Mouse (Mus musculus) midbrain, embryonic 12.5 days (tissue): ENCODE data around the gene Trpt1. TPM values are rescaled to one million over a fixed set of nuclear protein-coding genes. Genes with fewer than 3 reads are reported as not detected.

Experiments used
- ATAC-seq: fragments of 200-750 bp; cut with Nextera tagmentation; 2 replicates; pipeline ENCODE4 v1.8.0; 2017; ENCODE audit warnings: low read depth, moderate TSS enrichment, moderate library complexity; ENCODE audit not compliant: low FRiP score
- H3K27ac ChIP-seq: fragments of 300-500 bp; sonication (generic); replicated peaks from 2 replicates; pipeline ENCODE4 v1.5.1; 2016; ENCODE audit warnings: mild to moderate bottlenecking
- H3K27me3 ChIP-seq: fragments of 300-500 bp; sonication (generic); 2 replicates; pipeline ENCODE4 v1.6.1; 2016; ENCODE audit warnings: mild to moderate bottlenecking
- H3K36me3 ChIP-seq: fragments of 300-500 bp; sonication (generic); 2 replicates; pipeline ENCODE4 v1.6.1; 2016
- H3K4me1 ChIP-seq: fragments of 300-500 bp; sonication (generic); 2 replicates; pipeline ENCODE4 v1.6.1; 2016
- H3K4me2 ChIP-seq: fragments of 300-500 bp; sonication (generic); replicated peaks from 2 replicates; pipeline ENCODE4 v1.6.1; 2016; ENCODE audit warnings: mild to moderate bottlenecking, moderate library complexity
- H3K4me3 ChIP-seq: fragments of 300-500 bp; sonication (generic); 2 replicates; pipeline ENCODE4 v1.5.1; 2016; ENCODE audit warnings: mild to moderate bottlenecking
- H3K9ac ChIP-seq: fragments of 300-500 bp; sonication (generic); replicated peaks from 2 replicates; pipeline ENCODE4 v1.6.1; 2016; ENCODE audit warnings: mild to moderate bottlenecking, moderate library complexity
- H3K9me3 ChIP-seq: fragments of 300-500 bp; sonication (generic); 2 replicates; pipeline ENCODE4 v1.6.1; 2016; ENCODE audit warnings: mild to moderate bottlenecking
- WGBS: fragments of 180-500 bp; shearing (Covaris S2); methylation state at CpG from one replicate; pipeline ENCODE4 v1.1.7; 2016; 5-methylcytosine and 5-hydroxymethylcytosine counted together
- polyA plus RNA-seq: library from polyadenylated mRNA; unstranded; fragments of >200 nt; fragmentation: Nextera tagmentation; extraction: Ambion mirVana; gene quantifications from 2 replicates; pipeline ENCODE4 v1.2.1, GENCODE M21; 2016

Trpt1 gene
- polyA plus RNA-seq, 1 experiment from 2014 or later: 12.4 TPM

GRCm38 (mm10) chr19:6977759-6978638 is 17.9 kb upstream of the Trpt1 start:
- peak overlapping the region; percentile 74 for H3K4me2 ChIP-seq
- no peak for ATAC-seq
- 85% methylated on average over 13 of the region's 13 CpGs for WGBS
- H3K9me3 ChIP-seq: no peaks in the 10 kb centered on the region
- 0 out of 2 replicates have a peak, but pooled peaks cover 2% of the 10 kb centered on the region for H3K27me3 ChIP-seq
- peaks cover 51% of the 10 kb centered on the region for H3K4me1 ChIP-seq
- H3K36me3 ChIP-seq: peaks cover 28% of the 10 kb centered on the region
- peak overlapping the region; percentile 95 for H3K27ac ChIP-seq
- H3K9ac ChIP-seq: peak overlapping the region; percentile 68
- peak overlapping the region; percentile 74 for H3K4me3 ChIP-seq

DNA sequence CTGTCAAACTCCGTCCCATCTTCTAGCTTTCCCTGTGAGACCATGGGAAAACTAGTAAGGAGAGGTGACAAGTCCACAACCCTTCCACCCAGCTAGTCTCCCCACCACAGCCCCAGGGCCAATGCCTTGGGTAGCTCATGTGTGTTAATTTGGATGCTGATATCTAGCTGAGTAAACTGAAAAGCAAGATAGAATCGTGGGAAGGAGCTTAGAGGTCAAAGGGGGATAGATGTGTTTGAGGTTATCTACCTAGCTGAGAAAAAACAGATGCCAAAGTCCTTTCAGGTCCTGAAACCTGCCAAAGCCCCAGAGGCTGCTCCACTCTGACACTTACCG is 17.3 kb upstream of the Trpt1 start:
- Histone ChIP-seq H3K27me3 (no peaks in the 10 kb centered on the region), H3K27ac (peak overlapping the region; percentile 95), H3K36me3 (peaks cover 32% of the 10 kb centered on the region), H3K4me2 (peak overlapping the region; percentile 74), H3K4me3 (peak overlapping the region; percentile 74), H3K4me1 (peaks cover 48% of the 10 kb centered on the region), H3K9ac (peak overlapping the region; percentile 68), H3K9me3 (no peaks in the 10 kb centered on the region)
- ATAC-seq: no peak
- WGBS: 45% methylated on average over 3 of the region's 3 CpGs

- Histone ChIP-seq H3K4me1 (peaks cover 47% of the 10 kb centered on the region), H3K36me3 (peaks cover 36% of the 10 kb centered on the region), H3K27me3 (no peaks in the 10 kb centered on the region), H3K9ac (peak overlapping the region; percentile 68), H3K9me3 (no peaks in the 10 kb centered on the region), H3K4me3 (peak overlapping the region; percentile 74), H3K27ac (peak overlapping the region; percentile 95), H3K4me2 (peak overlapping the region; percentile 74)
- 13% methylated on average over 11 of the region's 11 CpGs for WGBS
- ATAC-seq: no peak
Measured at GRCm38 (mm10) chr19:6979001-6979479, 16.9 kb upstream of the Trpt1 start.

GRCm38 (mm10) chr19:6979486-6980380 is 16.2 kb upstream of the Trpt1 start:
- Histone ChIP-seq H3K4me3 (peak overlapping the region; percentile 74), H3K9ac (peak overlapping the region; percentile 69), H3K36me3 (peaks cover 38% of the 10 kb centered on the region), H3K27ac (peak overlapping the region; percentile 95), H3K4me2 (peak overlapping the region; percentile 74), H3K4me1 (peaks cover 46% of the 10 kb centered on the region), H3K9me3 (no peaks in the 10 kb centered on the region), H3K27me3 (no peaks in the 10 kb centered on the region)
- peak; percentile 86 for ATAC-seq
- 1% methylated on average over 58 of the region's 59 CpGs for WGBS

- WGBS: 2% methylated on average over 38 of the region's 38 CpGs
- peak within 1 kb of the TSS; percentile 95 for H3K27ac ChIP-seq
- no peaks in the 10 kb centered on the region for H3K9me3 ChIP-seq
- H3K27me3 ChIP-seq: no peaks in the 10 kb centered on the region
- H3K9ac ChIP-seq: peak within 1 kb of the TSS; percentile 69
- H3K36me3 ChIP-seq: peaks cover 46% of the 10 kb centered on the region
- H3K4me2 ChIP-seq: peak within 1 kb of the TSS; percentile 74
- H3K4me1 ChIP-seq: peaks cover 46% of the 10 kb centered on the region
- peak within 1 kb of the TSS; percentile 74 for H3K4me3 ChIP-seq
- peak; percentile 87 for ATAC-seq
Measured at GRCm38 (mm10) chr19:6980381-6981093, 15.4 kb upstream of the Trpt1 start, which contains the start of gene Fkbp2. Fkbp2 (minus strand) TSS chr19:6980501.

DNA sequence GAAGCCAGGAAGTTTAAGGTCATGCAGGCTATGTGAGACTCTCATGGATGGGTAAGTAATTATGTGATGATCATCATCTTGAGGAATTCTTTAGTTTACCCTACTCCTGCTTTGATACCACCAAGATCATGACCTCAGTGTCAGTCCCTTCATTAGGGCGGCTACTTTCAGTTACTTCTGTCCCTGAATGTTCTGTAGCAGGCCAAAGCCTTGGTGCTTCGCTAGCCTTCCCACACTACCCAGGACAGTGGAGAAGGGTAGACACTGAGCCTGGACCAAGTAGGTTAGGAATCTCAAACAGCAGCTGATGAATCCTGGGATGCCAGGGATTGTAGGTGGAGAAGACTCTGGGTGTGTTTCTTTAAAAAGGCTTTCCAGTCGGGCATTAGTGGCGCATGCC is 14.5 kb upstream of the Trpt1 start:
- WGBS: 92% methylated on average over 4 of the region's 4 CpGs

DNA sequence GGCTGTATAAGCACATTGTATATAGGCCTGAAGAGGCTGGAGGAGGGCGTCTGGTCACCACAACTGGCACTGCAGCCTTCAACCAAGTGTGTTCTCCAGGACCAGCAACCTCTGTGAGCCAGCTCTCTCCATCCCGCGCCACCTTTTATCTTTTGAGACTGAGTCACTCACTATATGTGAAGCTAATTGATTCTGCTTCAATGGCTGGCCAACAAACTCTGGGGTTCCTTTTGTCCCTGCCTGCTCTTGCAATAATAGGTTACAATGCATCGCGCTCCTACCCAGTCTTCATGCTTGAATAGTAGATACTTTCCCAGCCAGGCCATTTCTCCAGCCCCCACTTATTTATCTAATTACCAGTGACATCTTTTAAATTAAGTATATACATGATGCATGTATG is 12.3 kb upstream of the Trpt1 start:
- no peak for ATAC-seq
- no peaks in the 10 kb centered on the region for H3K9me3 ChIP-seq
- H3K36me3 ChIP-seq: peaks cover 28% of the 10 kb centered on the region
- H3K4me1 ChIP-seq: peaks cover 39% of the 10 kb centered on the region
- no peaks in the 10 kb centered on the region for H3K27me3 ChIP-seq
- no peak overlapping the region for H3K4me2 ChIP-seq
- no peak overlapping the region for H3K27ac ChIP-seq
- no peak overlapping the region for H3K4me3 ChIP-seq
- no peak overlapping the region for H3K9ac ChIP-seq
- 66% methylated on average over 5 of the region's 5 CpGs for WGBS

More for the DNA sequence above, 14.5 kb upstream of the Trpt1 start:
- H3K4me3 ChIP-seq: no peak overlapping the region
- no peak for ATAC-seq
- H3K9me3 ChIP-seq: no peaks in the 10 kb centered on the region
- H3K27me3 ChIP-seq: no peaks in the 10 kb centered on the region
- H3K36me3 ChIP-seq: peaks cover 46% of the 10 kb centered on the region
- H3K4me2 ChIP-seq: 0 out of 2 replicates have a peak overlapping the region, but pooled peaks have one; percentile 74
- H3K9ac ChIP-seq: no peak overlapping the region
- H3K27ac ChIP-seq: no peak overlapping the region
- H3K4me1 ChIP-seq: peaks cover 43% of the 10 kb centered on the region

DNA sequence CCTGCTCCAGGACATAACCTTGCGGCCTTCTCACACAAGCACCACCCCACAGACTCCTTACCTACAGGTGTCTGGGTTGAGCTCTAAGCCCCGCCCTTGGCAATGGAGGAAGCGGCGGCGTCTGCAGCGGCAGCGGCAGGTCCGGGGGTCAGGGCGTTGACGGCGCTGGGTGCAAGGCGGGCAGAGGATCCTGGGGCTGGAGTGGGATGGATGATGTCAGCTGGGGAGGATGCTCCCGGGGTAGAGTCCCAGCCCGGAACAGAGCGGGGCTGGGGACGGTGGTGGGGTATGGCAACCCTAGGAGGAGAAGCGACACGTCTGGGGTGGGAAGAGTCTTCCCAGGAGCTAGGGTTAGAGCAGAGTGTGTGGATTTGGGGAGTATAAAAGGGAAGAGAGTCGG is 10.6 kb upstream of the Trpt1 start:
- Histone ChIP-seq H3K4me1 (peaks cover 30% of the 10 kb centered on the region), H3K4me3 (no peak overlapping the region), H3K27ac (no peak overlapping the region), H3K9me3 (no peaks in the 10 kb centered on the region), H3K36me3 (peaks cover 30% of the 10 kb centered on the region), H3K4me2 (no peak overlapping the region), H3K27me3 (no peaks in the 10 kb centered on the region), H3K9ac (no peak overlapping the region)
- no peak for ATAC-seq
- whole genome bisulfite sequencing: 86% methylated on average over 19 of the region's 19 CpGs

GRCm38 (mm10) chr19:6985951-6986708 is 9.8 kb upstream of the Trpt1 start:
- WGBS: 78% methylated on average over 10 of the region's 10 CpGs
- Histone ChIP-seq H3K9ac (peak overlapping the region; percentile 96; the same call in 1 of the 2 replicates), H3K27ac (no peak overlapping the region), H3K4me2 (peak overlapping the region; percentile 98), H3K36me3 (peaks cover 30% of the 10 kb centered on the region), H3K4me1 (peaks cover 25% of the 10 kb centered on the region), H3K4me3 (peak overlapping the region; percentile 89), H3K9me3 (no peaks in the 10 kb centered on the region), H3K27me3 (no peaks in the 10 kb centered on the region)
- no peak for ATAC-seq

- WGBS: under 1% methylated on average over 80 of the region's 85 CpGs
- no peaks in the 10 kb centered on the region for H3K9me3 ChIP-seq
- H3K9ac ChIP-seq: peak within 1 kb of the TSS; percentile 96
- ATAC-seq: peak; percentile 63
- H3K4me1 ChIP-seq: peaks cover 31% of the 10 kb centered on the region
- peak within 1 kb of the TSS; percentile 77 for H3K27ac ChIP-seq
- H3K27me3 ChIP-seq: no peaks in the 10 kb centered on the region
- peak within 1 kb of the TSS; percentile 89 for H3K4me3 ChIP-seq
- H3K4me2 ChIP-seq: peak within 1 kb of the TSS; percentile 98
- H3K36me3 ChIP-seq: peaks cover 28% of the 10 kb centered on the region
Measured at GRCm38 (mm10) chr19:6987061-6987903, 8.6 kb upstream of the Trpt1 start, which contains the start of gene Vegfb. Vegfb (minus strand) TSS chr19:6987651.
